Mouse (Mus musculus) heart, adult 9 months (tissue): ENCODE measurements around the gene Rnf227.
"Not testable (repeated sequence)": the region's sequence is repeated elsewhere in the genome, so short reads cannot be mapped to it uniquely, and the experiment has no call there.

Experiments used
- DNase-seq, 2 experiments: peaks; one replicate each; pipeline ENCODE4 v3.0.0; 2022; ENCODE audit warnings: low spot score in 2 of 2

The Rnf227 gene

GRCm38 (mm10) chr11:69340161-69341131 lies at the start of gene Rnf227:
Gene Rnf227 (plus strand): TSS chr11:69340461.
- DNase-seq: peak; percentile 49 to 54

GRCm38 (mm10) chr11:69291111-69291510 lies 49.1 kb upstream of the Rnf227 start:
- no peak for DNase-seq

- peak in 1 of 2 experiments; percentile 21 for DNase-seq
These were observed 45.0 kb upstream of the Rnf227 start for GRCm38 (mm10) chr11:69295286-69295685.

GRCm38 (mm10) chr11:69297799-69298198 lies 42.5 kb upstream of the Rnf227 start:
- DNase-seq: no peak

- no peak for DNase-seq
These were observed 42.0 kb upstream of the Rnf227 start for GRCm38 (mm10) chr11:69298231-69298630.

GRCm38 (mm10) chr11:69302817-69303216 lies 37.4 kb upstream of the Rnf227 start:
- no peak for DNase-seq

GRCm38 (mm10) chr11:69305291-69305690 lies 35.0 kb upstream of the Rnf227 start:
- no peak for DNase-seq

GRCm38 (mm10) chr11:69306039-69306438 lies 34.2 kb upstream of the Rnf227 start:
- DNase-seq: no peak

GRCm38 (mm10) chr11:69311266-69311665 lies 29.0 kb upstream of the Rnf227 start:
- DNase-seq: peak in 1 of 2 experiments; percentile 21

- DNase-seq: no peak
These were observed 23.9 kb upstream of the Rnf227 start for GRCm38 (mm10) chr11:69316361-69316760.

GRCm38 (mm10) chr11:69318000-69318399 lies 22.3 kb upstream of the Rnf227 start:
- DNase-seq: not testable (repeated sequence)

- no peak for DNase-seq
These were observed 18.7 kb upstream of the Rnf227 start for GRCm38 (mm10) chr11:69321580-69321979.

GRCm38 (mm10) chr11:69322010-69322409 lies 18.3 kb upstream of the Rnf227 start:
- no peak for DNase-seq

GRCm38 (mm10) chr11:69322693-69323471 lies 17.4 kb upstream of the Rnf227 start:
- DNase-seq: no peak

- peak; percentile 99 to 100 for DNase-seq
These were observed 16.6 kb upstream of the Rnf227 start, which contains the start of the genes Cntrob and Trappc1 for GRCm38 (mm10) chr11:69323667-69324111. Gene Cntrob (minus strand): TSS chr11:69323775. Gene Trappc1 (plus strand): TSS chr11:69323980.

GRCm38 (mm10) chr11:69324749-69325148 lies 15.5 kb upstream of the Rnf227 start:
- no peak for DNase-seq

- peak; percentile 84 to 89 for DNase-seq
These were observed 14.4 kb upstream of the Rnf227 start, which contains the start of gene Kcnab3 for GRCm38 (mm10) chr11:69325628-69326407. Gene Kcnab3 (plus strand): TSS chr11:69326258.

GRCm38 (mm10) chr11:69326408-69327156 lies 13.7 kb upstream of the Rnf227 start:
- peak in 1 of 2 experiments; percentile 16 for DNase-seq

GRCm38 (mm10) chr11:69327157-69327442 lies 13.2 kb upstream of the Rnf227 start:
- DNase-seq: no peak

- no peak for DNase-seq
These were observed 12.6 kb upstream of the Rnf227 start for GRCm38 (mm10) chr11:69327648-69328047.

GRCm38 (mm10) chr11:69328517-69328916 lies 11.7 kb upstream of the Rnf227 start:
- no peak for DNase-seq
